ENCODE assay signal across 8 mouse cellular contexts in genomic region chr1:134858344-134859053, GRCm38 (mm10).
DNase-seq lines count a peak whose midpoint lies in the region; ATAC-seq and TF ChIP-seq lines count a peak whose summit lies in the region.

No protein-coding gene starts in this region.

- H3K4me2 ChIP-seq in forebrain, embryonic 14.5 days (ENCODE audit: low read length), result no peak overlapping the region
- H3K4me2 ChIP-seq in forebrain, embryonic 12.5 days, result no peak overlapping the region

- TF ChIP-seq CTCF in C2C12 (IDR thresholded peaks at IDR 0.05; ENCODE audit: control insufficient read depth, insufficient read depth, insufficient read length), result no peak

- intact Hi-C loops in heart, postnatal 14 days (cut with DNase I), result no loop called here

- no peak overlapping the region for H3ac ChIP-seq in C2C12 (ENCODE audit: control insufficient read depth, insufficient read length, low read depth)

- H3K27me3 ChIP-seq in forebrain, embryonic 14.5 days (replicated peaks; ENCODE audit: control insufficient read depth, insufficient read depth, low read length), result peaks cover 2% of the 10 kb centered on the region
- H3K27me3 ChIP-seq in forebrain, embryonic 12.5 days, result peaks cover 44% of the 10 kb centered on the region
- no peaks in the 10 kb centered on the region for H3K27me3 ChIP-seq in C2C12 (ENCODE audit: control insufficient read depth, insufficient read depth, insufficient read length)

- no peaks in the 10 kb centered on the region for H3K79me2 ChIP-seq in C2C12 (ENCODE audit: control insufficient read depth, insufficient read depth)

- no peak overlapping the region for H3K4me3 ChIP-seq in forebrain, embryonic 14.5 days (ENCODE audit: low read depth, low read length)
- H3K4me3 ChIP-seq in forebrain, embryonic 12.5 days (replicated peaks), result no peak overlapping the region
- H3K4me3 ChIP-seq in C2C12 (ENCODE audit: insufficient read depth, poor library complexity, severe bottlenecking), result no peak overlapping the region

- peaks cover 9% of the 10 kb centered on the region; the same call in 1 of the 2 replicates for H3K36me3 ChIP-seq in forebrain, embryonic 14.5 days (ENCODE audit: control insufficient read depth, insufficient read depth, low read length)
- H3K36me3 ChIP-seq in forebrain, embryonic 12.5 days (replicated peaks), result no peaks in the 10 kb centered on the region
- no peaks in the 10 kb centered on the region for H3K36me3 ChIP-seq in C2C12 (ENCODE audit: control insufficient read depth, insufficient read depth)

- no peaks in the 10 kb centered on the region for H3K79me3 ChIP-seq in C2C12 (ENCODE audit: low read depth)

- H3K27ac ChIP-seq in forebrain, embryonic 14.5 days (ENCODE audit: low read depth, low read length), result no peak overlapping the region
- no peak overlapping the region for H3K27ac ChIP-seq in forebrain, embryonic 12.5 days

- no peak; the same call in 1 of the 2 replicates for ATAC-seq in forebrain, embryonic 14.5 days
- no peak for ATAC-seq in forebrain, embryonic 12.5 days (ENCODE audit: low FRiP score)

- no peaks in the 10 kb centered on the region for H3K9me3 ChIP-seq in forebrain, embryonic 14.5 days (replicated peaks; ENCODE audit: control insufficient read depth, low read length)
- H3K9me3 ChIP-seq in forebrain, embryonic 12.5 days, result no peaks in the 10 kb centered on the region

- peak; percentile 60 for DNase-seq in forebrain, embryonic 14.5 days (ENCODE audit: low spot score)
- peak; percentile 55 to 77 for DNase-seq in cerebellum, postnatal 25 days
- DNase-seq in heart, postnatal 14 days, result peak; percentile 75 to 85
- no peak for DNase-seq in urinary bladder, postnatal 4 days (ENCODE audit: low spot score in 2 of 2)
- no peak for DNase-seq in testis, postnatal 10 days (ENCODE audit: low spot score)
- no peak for DNase-seq in urinary bladder, postnatal 25 days (ENCODE audit: low spot score)

- H3K9ac ChIP-seq in forebrain, embryonic 14.5 days (ENCODE audit: low read length), result no peak overlapping the region
- no peak overlapping the region for H3K9ac ChIP-seq in forebrain, embryonic 12.5 days

- WGBS in forebrain, embryonic 14.5 days, result 71% methylated on average over 3 of the region's 3 CpGs
- 81% methylated on average over 3 of the region's 3 CpGs for WGBS in forebrain, embryonic 12.5 days

- peaks cover 6% of the 10 kb centered on the region; the same call in 1 of the 2 replicates for H3K4me1 ChIP-seq in forebrain, embryonic 14.5 days (ENCODE audit: control insufficient read depth, insufficient read depth, low read length)
- peaks cover 14% of the 10 kb centered on the region for H3K4me1 ChIP-seq in forebrain, embryonic 12.5 days

TF ChIP-seq in C2C12, 6 proteins besides CTCF, POLR2A, EP300 and RAD21:
- peak; percentile 47 for TF ChIP-seq MYOD1 (IDR thresholded peaks at IDR 0.05; ENCODE audit: control insufficient read depth, insufficient read length, low read depth)
- no peak for TF ChIP-seq USF1 (IDR thresholded peaks at IDR 0.05; ENCODE audit: low read depth)
- TF ChIP-seq FOSL1 (IDR thresholded peaks at IDR 0.05; ENCODE audit: insufficient read depth, low read length, poor library complexity, severe bottlenecking), result no peak
- no peak for TF ChIP-seq MYOG (IDR thresholded peaks at IDR 0.05; ENCODE audit: control insufficient read depth, extremely low read depth, insufficient read length)
TF ChIP-seq in C2C12: peak in this region for 1.

Comparison
In these comparisons a context has a peak if more than half of its experiments do, and no peak if none do; other contexts are left out.
1. DNase-seq: peak in forebrain, embryonic 14.5 days (single experiment), cerebellum, postnatal 25 days (2 of 2) and heart, postnatal 14 days (2 of 2); none in urinary bladder, postnatal 4 days (0 of 2), testis, postnatal 10 days (single experiment) and urinary bladder, postnatal 25 days (single experiment).